Comparison of ENCODE assay signal across 19 mouse cellular contexts in the genomic region with DNA sequence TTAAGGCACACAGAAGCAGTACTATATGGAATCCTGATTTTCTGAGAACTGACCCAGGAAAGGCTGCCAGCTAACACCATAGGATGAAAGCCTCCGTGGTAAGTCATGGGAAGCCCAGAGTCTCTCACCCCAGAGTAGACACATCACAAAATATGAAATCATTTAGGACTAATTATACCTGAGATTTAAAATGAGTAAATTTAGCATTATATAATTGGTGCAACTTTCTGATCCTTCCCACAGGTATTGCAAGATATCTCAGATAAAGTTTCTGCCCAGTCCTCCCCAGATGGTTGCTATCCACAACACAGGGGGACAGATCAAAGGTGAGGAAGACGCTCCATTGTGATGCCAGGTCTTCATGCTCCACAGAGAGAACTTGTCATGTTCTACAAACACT. TPM values are rescaled to one million over a fixed set of nuclear protein-coding genes. Genes with fewer than 3 reads are reported as not detected.
DNase-seq lines count a peak whose midpoint lies in the region; ATAC-seq lines count a peak whose summit lies in the region.
"Had no signal": no experiment of that assay in that cellular context is flagged by ENCODE, and none has a peak within 500 bp of the region (broad histone marks: within the 10 kb centered on the region; RNA-seq: fewer than 3 reads in every experiment).

A gene (plus strand): TSS at position 301 of the 400 bp plus-strand sequence.

- H3K4me3 ChIP-seq in heart, embryonic 12.5 days = no peak within 1 kb of the TSS

- no peaks in the 10 kb centered on the region for H3K4me1 ChIP-seq in heart, embryonic 12.5 days (replicated peaks)

- DNase-seq in heart, adult 11 months = peak; percentile 45
- DNase-seq: adrenal gland, adult 2 months; adrenal gland, adult 8-10 months; adrenal gland, postnatal 10 days; adrenal gland, postnatal 14 days; adrenal gland, postnatal 25 days; adrenal gland, postnatal 36 days; B cell, adult 2 months; cerebellum, adult 11 months; cerebellum, adult 11-12 months; cerebellum, adult 18-20 months; cerebellum, adult 2 months had no signal

- H3K4me2 ChIP-seq in heart, embryonic 12.5 days = no peak within 1 kb of the TSS

- no peaks in the 10 kb centered on the region for H3K36me3 ChIP-seq in heart, embryonic 12.5 days
- H3K36me3 ChIP-seq: G1E had no signal

- WGBS in heart, embryonic 12.5 days = 53% methylated on average over 2 of the region's 2 CpGs

- ATAC-seq in heart, embryonic 12.5 days (ENCODE audit: insufficient number of reproducible peaks, low FRiP score) = no peak
- ATAC-seq: activated CD4-positive, CD25-positive, alpha-beta regulatory T cell, adult 4 months; CD4-positive, CD25-positive, alpha-beta regulatory T cell, adult 4 months; Patski had no signal

- no peaks in the 10 kb centered on the region for H3K9me3 ChIP-seq in heart, embryonic 12.5 days (replicated peaks)
- H3K9me3 ChIP-seq: G1E had no signal

- no peak within 1 kb of the TSS for H3K27ac ChIP-seq in heart, embryonic 12.5 days (ENCODE audit: poor library complexity, severe bottlenecking)

- no peak within 1 kb of the TSS for H3K9ac ChIP-seq in heart, embryonic 12.5 days

- no peaks in the 10 kb centered on the region for H3K27me3 ChIP-seq in heart, embryonic 12.5 days (replicated peaks)
- H3K27me3 ChIP-seq: Patski had no signal

RNA-seq across cellular contexts. Expression of the gene that starts here (rescaled TPM):
- polyA plus RNA-seq in heart, embryonic 12.5 days (2016; fragmentation: Nextera tagmentation; extraction: Ambion mirVana) = not detected in 2 replicates
- polyA plus RNA-seq: activated CD4-positive, CD25-positive, alpha-beta regulatory T cell, adult 4 months; adrenal gland, adult 2 months; brain, embryonic 14.5 days; C2C12; CD4-positive, CD25-positive, alpha-beta regulatory T cell, adult 4 months; cerebellum, adult 2 months; G1E; Patski had no signal
